Mouse (Mus musculus) C2C12 (cell line): ENCODE measurements at regions not wholly inside any gene's neighbourhood (a gene's known extent, or its start where the extent isn't known, plus 50 kb on each side); places are given as distances from the start of the nearest gene placed in this dataset.
"Not testable (repeated sequence)": the region's sequence is repeated elsewhere in the genome, so short reads cannot be mapped to it uniquely, and the experiment has no call there.

Experiments used
- H3K27me3 ChIP-seq: one replicate; pipeline ENCODE4 v1.6.1; 2011; ENCODE audit not compliant: control insufficient read depth, insufficient read depth, insufficient read length
- H3K36me3 ChIP-seq: one replicate; pipeline ENCODE4 v1.6.1; 2011; ENCODE audit not compliant: control insufficient read depth, insufficient read depth
- H3K4me3 ChIP-seq: one replicate; pipeline ENCODE4 v1.5.1; 2011; ENCODE audit warnings: mild to moderate bottlenecking, control low read depth; ENCODE audit not compliant: poor library complexity, insufficient read depth, severe bottlenecking
- H3K79me2 ChIP-seq: one replicate; pipeline ENCODE4 v1.6.1; 2011; ENCODE audit not compliant: control insufficient read depth, insufficient read depth
- H3K79me3 ChIP-seq: one replicate; pipeline ENCODE4 v1.6.1; 2011; ENCODE audit warnings: low read depth, control low read depth
- H3ac ChIP-seq: one replicate; pipeline ENCODE3; 2011; ENCODE audit warnings: low read depth; ENCODE audit not compliant: control insufficient read depth, insufficient read length
- CEBPB ChIP-seq: IDR thresholded peaks from one replicate; pipeline ENCODE4 v1.6.1; 2011; ENCODE audit warnings: low read depth, mild to moderate bottlenecking, control low read depth, moderate library complexity
- CTCF ChIP-seq: IDR thresholded peaks from one replicate; pipeline ENCODE4 v1.5.1; 2011; ENCODE audit not compliant: control insufficient read depth, insufficient read depth, insufficient read length
- FOSL1 ChIP-seq: IDR thresholded peaks from one replicate; pipeline ENCODE4 v1.8.0; 2011; ENCODE audit warnings: mild to moderate bottlenecking, low read length; ENCODE audit not compliant: poor library complexity, insufficient read depth, severe bottlenecking
- MAX ChIP-seq: IDR thresholded peaks from one replicate; pipeline ENCODE4 v1.6.1; 2011; ENCODE audit warnings: mild to moderate bottlenecking, control low read depth
- MYOD1 ChIP-seq: IDR thresholded peaks from one replicate; pipeline ENCODE4 v1.6.1; 2011; ENCODE audit warnings: low read depth; ENCODE audit not compliant: control insufficient read depth, insufficient read length
- MYOG ChIP-seq: IDR thresholded peaks from one replicate; pipeline ENCODE4 v1.6.1; 2011; ENCODE audit not compliant: control insufficient read depth, insufficient read length; ENCODE audit errors: extremely low read depth
- USF1 ChIP-seq: IDR thresholded peaks from one replicate; pipeline ENCODE4 v1.6.1; 2011; ENCODE audit warnings: low read depth, mild to moderate bottlenecking, control low read depth, moderate library complexity

DNA sequence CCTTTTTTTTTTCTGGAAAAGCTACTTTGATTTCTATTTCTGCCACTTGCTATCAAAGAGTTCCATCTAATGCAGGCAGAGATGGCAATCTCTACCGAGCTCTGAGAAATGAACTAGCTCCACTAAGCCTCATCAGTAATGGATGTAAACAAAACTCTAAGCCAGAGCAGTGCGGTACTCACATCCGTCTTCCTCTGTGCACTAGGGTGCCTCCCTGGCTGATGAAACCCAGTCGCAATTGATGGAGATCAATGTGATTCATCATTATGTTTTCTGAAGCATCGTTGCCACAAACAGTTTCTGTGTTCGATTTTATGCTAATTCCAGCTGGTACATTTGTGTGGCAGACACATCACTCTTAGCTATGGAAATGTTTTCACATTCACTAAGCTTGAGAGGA, 206.8 kb upstream of the Btg1 start:
- Histone ChIP-seq H3K4me3 (no peak overlapping the region), H3ac (no peak overlapping the region), H3K79me3 (no peaks in the 10 kb centered on the region), H3K27me3 (no peaks in the 10 kb centered on the region), H3K79me2 (no peaks in the 10 kb centered on the region), H3K36me3 (no peaks in the 10 kb centered on the region)
- no peak for TF ChIP-seq FOSL1
- TF ChIP-seq MYOG = no peak
- TF ChIP-seq CEBPB = no peak
- no peak for TF ChIP-seq CTCF
- TF ChIP-seq USF1 = no peak
- no peak for TF ChIP-seq MYOD1
- no peak for TF ChIP-seq MAX

DNA sequence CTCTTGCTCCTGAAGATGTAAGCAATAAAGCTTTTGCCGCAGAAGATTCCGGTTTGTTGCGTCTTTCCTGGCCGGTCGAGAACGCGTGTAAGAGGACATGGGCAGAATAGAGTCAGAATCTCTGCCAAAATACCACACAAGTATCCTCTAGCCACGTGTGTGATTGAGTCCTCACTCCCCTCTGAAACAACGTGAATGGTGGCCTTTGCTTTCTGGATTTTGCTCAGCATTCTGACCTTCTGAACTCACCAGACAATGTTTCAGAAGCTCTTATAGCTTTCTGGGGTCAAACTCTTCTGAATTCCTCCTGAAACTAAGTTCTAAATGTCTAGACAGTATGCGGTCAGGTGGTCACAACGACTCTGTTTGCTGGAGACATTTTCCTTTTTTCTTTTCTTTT, 202.0 kb upstream of the Btg1 start:
- H3K79me3 ChIP-seq = no peaks in the 10 kb centered on the region
- no peaks in the 10 kb centered on the region for H3K27me3 ChIP-seq
- no peaks in the 10 kb centered on the region for H3K36me3 ChIP-seq
- H3K79me2 ChIP-seq = no peaks in the 10 kb centered on the region
- TF ChIP-seq FOSL1 = no peak
- TF ChIP-seq MAX = no peak
- TF ChIP-seq CEBPB = no peak
- TF ChIP-seq MYOG = no peak
- TF ChIP-seq USF1 = no peak
- TF ChIP-seq CTCF = no peak
- no peak for TF ChIP-seq MYOD1
- H3ac ChIP-seq = no peak overlapping the region
- H3K4me3 ChIP-seq = no peak overlapping the region

DNA sequence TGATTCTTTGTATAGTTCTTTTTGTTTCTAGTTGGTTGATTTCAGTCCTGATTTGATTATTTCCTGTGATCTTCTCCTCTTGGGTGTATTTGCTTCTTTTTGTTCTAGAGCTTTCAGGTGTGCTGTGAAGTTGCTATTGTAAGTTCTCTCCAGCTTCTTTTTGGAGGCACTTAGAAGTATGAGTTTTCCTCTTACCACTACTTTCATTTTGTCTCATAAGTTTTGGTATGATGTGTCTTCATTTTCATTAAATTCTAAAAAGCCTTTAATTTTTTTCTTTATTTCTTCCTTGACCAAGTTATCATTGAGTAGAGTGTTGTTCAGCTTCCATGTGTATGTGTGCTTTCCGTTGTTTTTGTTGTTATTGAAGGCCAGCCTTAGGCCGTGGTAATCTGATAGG, 195.3 kb upstream of the Btg1 start:
- not testable (repeated sequence) for H3K27me3 ChIP-seq, H3K36me3 ChIP-seq, H3K4me3 ChIP-seq, H3K79me3 ChIP-seq, H3K79me2 ChIP-seq, H3ac ChIP-seq

DNA sequence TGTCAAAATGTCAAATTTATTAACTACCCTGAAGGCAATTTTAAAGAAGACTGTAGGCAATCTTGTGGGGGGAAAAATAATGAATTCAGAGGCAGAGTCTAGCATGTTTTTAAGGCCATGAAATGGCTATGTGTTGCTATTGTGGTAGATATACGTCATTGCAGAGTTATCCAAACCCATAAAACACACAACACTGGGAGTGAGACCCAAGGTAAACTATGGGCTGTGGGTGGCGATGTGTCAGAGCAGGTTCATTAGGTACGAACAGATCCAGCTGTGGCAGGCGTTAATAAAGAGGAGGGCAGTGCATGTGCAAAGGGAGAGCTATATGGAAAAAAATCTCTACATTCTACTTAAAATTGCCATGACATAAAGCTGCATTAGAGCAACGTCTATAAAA, 189.4 kb upstream of the Btg1 start:
- H3K4me3 ChIP-seq = no peak overlapping the region
- H3K36me3 ChIP-seq = no peaks in the 10 kb centered on the region
- no peaks in the 10 kb centered on the region for H3K27me3 ChIP-seq

DNA sequence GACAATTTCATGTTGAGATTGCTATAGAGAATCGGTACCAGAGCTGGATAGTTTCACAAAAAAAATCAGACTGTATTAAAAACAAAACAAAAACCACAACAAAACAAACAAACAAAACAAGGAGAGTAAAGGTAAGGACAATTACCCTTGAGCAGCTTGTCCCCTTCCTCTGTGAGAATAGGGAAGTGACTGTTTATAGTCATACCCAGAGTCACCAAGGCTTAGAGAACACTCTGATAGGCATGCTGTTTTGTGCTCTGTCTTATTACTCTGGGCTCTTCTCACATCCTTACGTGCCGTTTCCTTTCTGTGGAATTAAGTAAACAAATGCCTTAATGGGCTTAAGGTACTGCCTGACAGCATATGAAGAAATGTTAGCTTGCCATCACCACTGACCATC, 186.7 kb upstream of the Btg1 start:
- Histone ChIP-seq H3K36me3 (no peaks in the 10 kb centered on the region), H3K79me2 (no peaks in the 10 kb centered on the region), H3K79me3 (no peaks in the 10 kb centered on the region), H3ac (no peak overlapping the region), H3K27me3 (no peaks in the 10 kb centered on the region), H3K4me3 (no peak overlapping the region)
- TF ChIP-seq MYOD1 = no peak
- no peak for TF ChIP-seq MAX
- TF ChIP-seq MYOG = no peak
- no peak for TF ChIP-seq FOSL1

More for the DNA sequence above, 189.4 kb upstream of the Btg1 start:
- Histone ChIP-seq H3ac (no peak overlapping the region), H3K79me2 (no peaks in the 10 kb centered on the region), H3K79me3 (no peaks in the 10 kb centered on the region)
- TF ChIP-seq MYOG (no peak), CEBPB (no peak), FOSL1 (no peak), CTCF (no peak), MAX (no peak), MYOD1 (no peak), USF1 (no peak)

DNA sequence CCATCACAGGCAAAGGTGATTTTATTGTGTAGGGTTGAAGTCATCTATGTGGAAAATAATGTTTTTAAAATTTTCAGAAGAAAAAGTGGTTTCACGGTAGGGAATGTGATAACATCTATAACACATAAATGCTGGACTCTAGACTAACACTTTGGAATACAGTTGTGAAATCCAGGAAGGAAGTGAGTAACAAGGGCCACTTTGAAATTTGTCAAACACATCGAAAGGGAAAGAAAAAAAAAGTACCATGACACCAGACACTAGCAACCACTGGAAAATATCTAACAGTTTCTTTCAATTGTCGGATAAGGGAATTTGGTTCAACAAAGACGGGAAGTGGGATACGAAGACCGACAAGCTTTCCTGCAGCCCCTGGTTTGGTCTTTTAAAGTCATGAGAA, 181.7 kb upstream of the Btg1 start:
- Histone ChIP-seq H3K27me3 (no peaks in the 10 kb centered on the region), H3K36me3 (no peaks in the 10 kb centered on the region), H3ac (no peak overlapping the region), H3K79me2 (no peaks in the 10 kb centered on the region), H3K79me3 (no peaks in the 10 kb centered on the region), H3K4me3 (no peak overlapping the region)
- TF ChIP-seq MAX (no peak), CTCF (no peak), MYOG (no peak), CEBPB (no peak), FOSL1 (no peak), USF1 (no peak), MYOD1 (no peak)
